Mouse (Mus musculus): ENCODE measurements around the gene Fads3. TPM values are rescaled to one million over a fixed set of nuclear protein-coding genes. Genes with fewer than 3 reads are reported as not detected.

The Fads3 gene
- polyA plus RNA-seq, 1 experiment from 2014 or later: 79.6 TPM

DNA sequence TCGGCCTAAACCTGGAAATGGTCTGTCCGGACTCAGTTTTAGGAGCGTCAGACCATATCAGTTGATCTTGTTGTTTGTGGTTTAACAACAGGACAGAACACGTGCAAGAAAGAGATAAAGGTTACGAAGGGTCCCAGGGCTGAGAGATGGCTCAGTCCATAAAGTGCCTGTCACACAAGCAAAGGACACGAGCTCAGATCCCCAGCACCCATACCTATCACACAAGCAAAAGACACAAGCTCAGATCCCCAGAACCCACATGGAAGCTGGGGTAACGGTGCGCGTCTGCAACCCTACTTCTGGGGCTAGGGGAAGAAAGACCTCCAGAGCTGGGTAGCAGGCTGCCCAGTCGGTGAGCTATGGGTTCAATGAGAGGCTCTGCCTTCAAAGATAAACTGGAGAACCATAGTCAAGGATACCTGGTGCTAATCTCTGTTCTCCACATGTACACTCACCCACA, 63.7 kb downstream of the Fads3 start:
- Histone ChIP-seq H3K4me3 (ENCODE audit: low read depth, low read length) (no peak overlapping the region), H3K9ac (replicated peaks; ENCODE audit: low read depth) (no peak overlapping the region), H3K4me1 (ENCODE audit: insufficient read depth, low read depth, low read length) (no peaks in the 10 kb centered on the region), H3K4me2 (replicated peaks; ENCODE audit: low read depth, low read length) (no peak overlapping the region), H3K9me3 (ENCODE audit: low read length) (no peaks in the 10 kb centered on the region), H3K36me3 (ENCODE audit: insufficient read depth, low read length) (no peaks in the 10 kb centered on the region), H3K27me3 (replicated peaks; ENCODE audit: insufficient read depth, low read length) (no peaks in the 10 kb centered on the region), H3K27ac (ENCODE audit: low read length) (no peak overlapping the region)
- DNase-seq (ENCODE audit: low spot score) (no peak), ATAC-seq (no peak)
- TF ChIP-seq CTCF (IDR thresholded peaks at IDR 0.05) (no peak), EP300 (IDR thresholded peaks at IDR 0.05) (no peak)
- WGBS: 76% methylated on average over 10 of the region's 10 CpGs

DNA sequence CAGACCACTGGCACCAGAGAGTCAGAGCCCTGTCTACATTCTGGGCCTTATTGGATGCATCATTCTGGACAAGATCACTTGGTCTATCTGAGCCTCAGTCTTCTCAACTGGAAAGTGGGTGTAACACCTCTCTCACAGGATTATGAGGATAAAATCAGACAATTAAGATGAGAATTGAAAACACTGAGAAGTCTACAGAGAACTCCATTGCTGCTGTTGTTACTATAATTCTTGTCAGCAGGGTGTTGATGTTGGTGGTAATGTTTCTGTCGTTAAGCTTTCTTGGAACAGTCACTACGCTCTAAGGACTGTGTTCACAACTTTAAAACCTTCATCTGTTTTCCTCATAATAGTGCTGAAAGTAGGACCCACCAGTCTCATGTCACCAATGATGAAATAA, 65.3 kb downstream of the Fads3 start:
- Histone ChIP-seq H3K9me3 (ENCODE audit: low read length) (no peaks in the 10 kb centered on the region), H3K27me3 (replicated peaks; ENCODE audit: insufficient read depth, low read length) (no peaks in the 10 kb centered on the region), H3K36me3 (ENCODE audit: insufficient read depth, low read length) (no peaks in the 10 kb centered on the region), H3K4me2 (replicated peaks; ENCODE audit: low read depth, low read length) (no peak overlapping the region), H3K9ac (replicated peaks; ENCODE audit: low read depth) (no peak overlapping the region), H3K4me3 (ENCODE audit: low read depth, low read length) (no peak overlapping the region), H3K27ac (ENCODE audit: low read length) (no peak overlapping the region), H3K4me1 (ENCODE audit: insufficient read depth, low read depth, low read length) (no peaks in the 10 kb centered on the region)
- no peak for TF ChIP-seq CTCF (IDR thresholded peaks at IDR 0.05)
- TF ChIP-seq EP300 (IDR thresholded peaks at IDR 0.05): no peak
- 74% methylated on average over 2 of the region's 2 CpGs for whole genome bisulfite sequencing
- DNase-seq (ENCODE audit: low spot score) (no peak), ATAC-seq (no peak)

DNA sequence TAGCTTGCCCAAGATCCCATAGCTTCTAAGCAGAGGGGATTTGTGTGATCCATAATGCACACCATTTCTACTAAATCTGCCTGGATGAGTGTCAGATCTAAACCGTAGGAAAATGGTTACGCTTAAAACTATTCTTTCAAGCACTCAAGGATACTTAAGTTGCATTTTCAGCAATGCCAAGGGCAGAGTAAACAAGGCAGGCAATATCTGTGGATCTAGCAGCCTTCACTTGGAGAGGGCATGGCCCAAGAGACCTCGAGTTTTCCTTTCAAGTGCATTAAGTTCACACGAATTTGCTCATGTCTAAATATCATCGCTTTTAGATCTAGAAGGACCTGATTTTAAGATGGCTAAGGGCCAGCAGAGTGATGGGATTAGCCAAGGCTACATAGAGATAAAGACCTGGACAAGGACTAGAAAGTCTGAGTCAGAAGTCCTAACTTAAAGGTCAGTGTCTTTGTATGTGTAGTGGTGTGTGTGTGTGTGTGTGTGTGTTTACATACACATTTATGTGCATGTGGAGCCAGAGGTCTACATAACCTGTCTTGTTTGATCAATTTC, 65.8 kb downstream of the Fads3 start:
- no peaks in the 10 kb centered on the region for H3K27me3 ChIP-seq (replicated peaks; ENCODE audit: insufficient read depth, low read length)
- H3K4me2 ChIP-seq (replicated peaks; ENCODE audit: low read depth, low read length): no peak overlapping the region
- no peak overlapping the region for H3K9ac ChIP-seq (replicated peaks; ENCODE audit: low read depth)
- H3K4me1 ChIP-seq (ENCODE audit: insufficient read depth, low read depth, low read length): no peaks in the 10 kb centered on the region
- TF ChIP-seq CTCF (IDR thresholded peaks at IDR 0.05): no peak
- TF ChIP-seq EP300 (IDR thresholded peaks at IDR 0.05): 0 out of 2 replicates have a peak, but pooled peaks have one; percentile 20
- ATAC-seq (peak; percentile 60), DNase-seq (ENCODE audit: low spot score) (peak; percentile 59)
- 47% methylated on average over 5 of the region's 5 CpGs for WGBS
- no peak overlapping the region for H3K27ac ChIP-seq (ENCODE audit: low read length)
- H3K36me3 ChIP-seq (ENCODE audit: insufficient read depth, low read length): no peaks in the 10 kb centered on the region
- no peak overlapping the region for H3K4me3 ChIP-seq (ENCODE audit: low read depth, low read length)
- no peaks in the 10 kb centered on the region for H3K9me3 ChIP-seq (ENCODE audit: low read length)

DNA sequence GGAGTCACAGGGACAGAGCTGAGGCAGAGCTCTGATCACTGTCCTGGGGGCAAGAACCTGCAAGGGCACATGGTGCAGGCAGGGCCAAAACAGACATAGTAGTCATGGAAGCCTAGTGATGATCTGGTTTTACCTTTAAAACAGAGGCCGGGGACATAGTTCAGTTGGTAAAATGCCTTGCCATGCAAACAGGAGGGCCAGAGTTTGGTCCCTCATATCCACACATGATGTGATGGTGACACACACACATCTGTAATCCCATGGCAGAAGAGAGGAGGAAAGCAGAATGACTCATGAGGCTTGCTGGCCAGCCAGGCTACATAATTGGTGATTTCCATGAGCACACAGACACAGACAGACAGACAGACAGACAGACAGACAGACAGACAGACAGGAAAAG, 66.8 kb downstream of the Fads3 start:
- H3K4me2 ChIP-seq (replicated peaks; ENCODE audit: low read depth, low read length): no peak overlapping the region
- no peaks in the 10 kb centered on the region for H3K36me3 ChIP-seq (ENCODE audit: insufficient read depth, low read length)
- WGBS: 94% methylated on average over 1 of the region's 1 CpGs
- H3K4me1 ChIP-seq (ENCODE audit: insufficient read depth, low read depth, low read length): no peaks in the 10 kb centered on the region
- H3K9ac ChIP-seq (replicated peaks; ENCODE audit: low read depth): no peak overlapping the region
- H3K4me3 ChIP-seq (ENCODE audit: low read depth, low read length): no peak overlapping the region
- TF ChIP-seq EP300 (IDR thresholded peaks at IDR 0.05) (no peak), CTCF (IDR thresholded peaks at IDR 0.05) (no peak)
- ATAC-seq (no peak), DNase-seq (ENCODE audit: low spot score) (no peak)
- no peak overlapping the region for H3K27ac ChIP-seq (ENCODE audit: low read length)
- no peaks in the 10 kb centered on the region for H3K9me3 ChIP-seq (ENCODE audit: low read length)
- no peaks in the 10 kb centered on the region for H3K27me3 ChIP-seq (replicated peaks; ENCODE audit: insufficient read depth, low read length)

DNA sequence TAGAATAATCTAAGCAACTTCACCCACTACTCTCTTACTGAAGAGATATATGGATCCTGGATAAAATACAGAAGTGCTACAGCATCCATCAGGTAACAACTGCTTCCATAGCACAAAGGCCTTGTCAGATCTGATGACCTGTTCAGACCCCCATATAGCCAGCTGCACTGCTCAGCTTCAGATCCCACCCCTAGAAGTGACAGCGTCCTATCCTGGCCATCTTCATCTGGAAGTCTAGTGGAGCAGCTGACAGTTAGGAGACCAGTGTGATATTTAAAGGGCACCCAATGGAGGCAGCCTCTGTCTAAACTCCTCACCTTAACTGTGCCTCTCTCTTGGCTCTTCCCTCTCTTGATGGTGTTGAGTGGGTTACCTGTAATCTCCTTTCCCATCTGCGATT, 67.3 kb downstream of the Fads3 start:
- TF ChIP-seq CTCF (IDR thresholded peaks at IDR 0.05) (no peak), EP300 (IDR thresholded peaks at IDR 0.05) (no peak)
- no peaks in the 10 kb centered on the region for H3K36me3 ChIP-seq (ENCODE audit: insufficient read depth, low read length)
- no peak for ATAC-seq
- H3K4me2 ChIP-seq (replicated peaks; ENCODE audit: low read depth, low read length): no peak overlapping the region
- H3K9me3 ChIP-seq (ENCODE audit: low read length): no peaks in the 10 kb centered on the region
- no peak overlapping the region for H3K27ac ChIP-seq (ENCODE audit: low read length)
- no peaks in the 10 kb centered on the region for H3K4me1 ChIP-seq (ENCODE audit: insufficient read depth, low read depth, low read length)
- H3K9ac ChIP-seq (replicated peaks; ENCODE audit: low read depth): no peak overlapping the region
- H3K27me3 ChIP-seq (replicated peaks; ENCODE audit: insufficient read depth, low read length): no peaks in the 10 kb centered on the region
- H3K4me3 ChIP-seq (ENCODE audit: low read depth, low read length): no peak overlapping the region
- no peak for DNase-seq (ENCODE audit: low spot score)
- WGBS: 87% methylated on average over 2 of the region's 2 CpGs

Other genes with a start within 250 kb of the Fads3 start
- gene Scgb2a2, start 194.0 kb upstream of the Fads3 start, polyA plus RNA-seq (2015; fragmentation: Nextera tagmentation; extraction: Ambion mirVana): not detected in 2 replicates
- gene Incenp, start 142.0 kb upstream of the Fads3 start, polyA plus RNA-seq (2015; fragmentation: Nextera tagmentation; extraction: Ambion mirVana): 9.9 and 12.8 TPM in 2 replicates
- 3,752 and 3,783 TPM in 2 replicates for gene Fth1, start 61.0 kb upstream of the Fads3 start, polyA plus RNA-seq (2015; fragmentation: Nextera tagmentation; extraction: Ambion mirVana)
- 2.0 and 2.3 TPM in 2 replicates for gene Best1, start 39.9 kb upstream of the Fads3 start, polyA plus RNA-seq (2015; fragmentation: Nextera tagmentation; extraction: Ambion mirVana)
- 23.8 and 25.9 TPM in 2 replicates for gene Rab3il1, start 39.9 kb upstream of the Fads3 start, polyA plus RNA-seq (2015; fragmentation: Nextera tagmentation; extraction: Ambion mirVana)
- 35.0 and 36.8 TPM in 2 replicates for gene Fads2, start 60.2 kb downstream of the Fads3 start, polyA plus RNA-seq (2015; fragmentation: Nextera tagmentation; extraction: Ambion mirVana)
- gene Fads1, start 141.3 kb downstream of the Fads3 start, polyA plus RNA-seq (2015; fragmentation: Nextera tagmentation; extraction: Ambion mirVana): 44.5 and 48.8 TPM in 2 replicates
- 362 and 394 TPM in 2 replicates for gene Tmem258, start 162.4 kb downstream of the Fads3 start, polyA plus RNA-seq (2015; fragmentation: Nextera tagmentation; extraction: Ambion mirVana)
- gene Fen1, start 162.6 kb downstream of the Fads3 start, polyA plus RNA-seq (2015; fragmentation: Nextera tagmentation; extraction: Ambion mirVana): 18.0 and 18.7 TPM in 2 replicates
- 5.0 and 5.9 TPM in 2 replicates for gene Myrf, start 199.2 kb downstream of the Fads3 start, polyA plus RNA-seq (2015; fragmentation: Nextera tagmentation; extraction: Ambion mirVana)

Measured in lung, postnatal 0 days (tissue).